Mouse (Mus musculus) adrenal gland, adult 8-10 months (tissue): ENCODE measurements around the gene Ckmt2. TPM values are rescaled to one million over a fixed set of nuclear protein-coding genes. Genes with fewer than 3 reads are reported as not detected.
A peak's percentile ranks its signal among the peaks of the same experiment; 100 is the strongest.

Source experiments
- DNase-seq: peaks from one replicate; pipeline ENCODE4 v3.0.0; 2022
- total RNA-seq, 4 experiments: library from RNA; stranded (reverse); gene quantifications; 2 replicates each; pipeline ENCODE4 v1.2.4; 2022

Ckmt2 gene
- total RNA-seq, 4 experiments from 2014 or later, result not detected

GRCm38 (mm10) chr13:91868577-91868976, 8.1 kb downstream of the Ckmt2 start:
- DNase-seq, result no peak

GRCm38 (mm10) chr13:91858835-91859234, 17.9 kb downstream of the Ckmt2 start:
- no peak for DNase-seq

- DNase-seq, result no peak
These were observed 19.3 kb downstream of the Ckmt2 start for GRCm38 (mm10) chr13:91857427-91857826.

- no peak for DNase-seq
These were observed 22.3 kb downstream of the Ckmt2 start for GRCm38 (mm10) chr13:91854412-91854811.

- no peak for DNase-seq
These were observed 48.8 kb downstream of the Ckmt2 start for GRCm38 (mm10) chr13:91827876-91828275.

- DNase-seq, result no peak
These were observed 50.6 kb downstream of the Ckmt2 start for GRCm38 (mm10) chr13:91826066-91826465.

GRCm38 (mm10) chr13:91824845-91825550, 51.7 kb downstream of the Ckmt2 start:
- no peak for DNase-seq

- no peak for DNase-seq
These were observed 53.0 kb downstream of the Ckmt2 start for GRCm38 (mm10) chr13:91823735-91824134.

- DNase-seq, result no peak
These were observed 62.0 kb downstream of the Ckmt2 start for GRCm38 (mm10) chr13:91814670-91815069.

- no peak for DNase-seq
These were observed 67.2 kb downstream of the Ckmt2 start for GRCm38 (mm10) chr13:91809476-91809875.

- no peak for DNase-seq
These were observed 68.7 kb downstream of the Ckmt2 start for GRCm38 (mm10) chr13:91807874-91808575.

GRCm38 (mm10) chr13:91807155-91807839, 69.4 kb downstream of the Ckmt2 start, which contains the start of gene Zcchc9:
Gene Zcchc9, minus strand, starts transcription at chr13:91807705.
- peak; percentile 82 for DNase-seq

Other genes with a start within 250 kb of the Ckmt2 start
- 10 to 100 TPM in 1 of 4 experiments, 1 to 10 TPM in 1, under 1 TPM in 2; 0.41 to 11.4 (median 2.7) TPM for gene Acot12, start 135.4 kb downstream of the Ckmt2 start, total RNA-seq
- gene Zcchc9, start 69.2 kb downstream of the Ckmt2 start, total RNA-seq, result 10 to 100 TPM; 40.2 to 55.2 (median 52.1) TPM